Mouse (Mus musculus) cerebellum, postnatal 10 days (tissue): ENCODE measurements around the gene Timmdc1.

Source experiments
- DNase-seq, 2 experiments: peaks; one replicate each; pipeline ENCODE4 v3.0.0; 2021; ENCODE audit warnings: mixed read lengths in 2 of 2

Timmdc1 gene

DNA sequence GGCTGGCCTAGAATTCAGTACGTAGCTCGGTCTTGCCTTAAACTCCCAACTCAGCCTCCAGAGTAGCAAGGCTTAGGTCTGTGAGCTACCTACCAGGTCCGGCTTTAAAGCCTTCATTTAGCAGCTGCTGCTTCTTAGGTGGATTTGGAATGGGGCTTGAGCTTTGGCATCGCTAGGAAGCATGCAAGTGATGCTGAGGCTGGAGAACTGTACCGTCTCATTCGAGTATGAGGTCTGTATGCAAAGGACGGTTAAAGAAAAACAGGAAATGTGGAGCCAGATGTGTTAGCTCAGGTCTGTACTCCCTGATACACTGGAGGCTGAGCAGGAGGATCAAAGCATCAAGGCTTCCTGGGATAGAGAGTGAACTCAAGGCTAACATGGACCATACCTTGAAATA lies 60.3 kb downstream of the Timmdc1 start:
- DNase-seq, result no peak

DNA sequence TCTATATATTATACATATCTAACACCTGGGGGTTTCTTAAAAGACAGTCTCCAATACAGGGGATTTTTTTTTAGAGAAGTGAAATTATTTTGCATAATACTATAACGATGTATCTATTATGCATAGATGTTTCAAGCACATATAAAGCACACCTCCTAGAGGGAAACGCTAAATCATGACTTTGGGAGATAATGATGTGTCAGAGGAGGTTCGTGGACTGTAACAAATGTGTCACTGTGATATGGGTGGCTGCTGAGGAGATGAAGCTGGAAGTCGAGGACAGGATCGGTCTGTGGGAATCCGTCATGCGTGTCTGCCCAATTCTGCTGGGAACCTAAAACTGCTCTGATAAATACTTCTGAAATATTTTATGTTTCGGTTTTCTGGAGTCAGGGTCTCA lies 60.7 kb downstream of the Timmdc1 start:
- no peak for DNase-seq

DNA sequence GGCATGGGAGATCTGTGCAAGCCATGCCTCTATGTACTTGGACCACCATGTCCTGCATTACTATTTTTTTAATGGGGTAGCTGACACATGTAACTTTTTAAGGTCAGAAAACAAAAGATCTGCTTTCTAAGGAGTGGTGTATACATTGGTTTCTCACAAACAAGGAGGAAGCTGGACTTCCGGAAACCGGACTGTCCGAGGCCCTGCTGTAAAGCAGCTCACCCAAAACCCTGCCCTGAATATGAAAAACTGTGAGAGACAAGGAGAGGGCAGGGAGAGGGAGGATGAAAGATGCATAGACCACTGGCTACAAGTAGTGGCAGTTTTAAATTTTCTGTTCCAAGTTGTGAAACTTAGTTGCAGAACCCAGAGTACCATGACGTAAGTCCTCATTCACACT lies 62.5 kb downstream of the Timmdc1 start:
- DNase-seq, result no peak

DNA sequence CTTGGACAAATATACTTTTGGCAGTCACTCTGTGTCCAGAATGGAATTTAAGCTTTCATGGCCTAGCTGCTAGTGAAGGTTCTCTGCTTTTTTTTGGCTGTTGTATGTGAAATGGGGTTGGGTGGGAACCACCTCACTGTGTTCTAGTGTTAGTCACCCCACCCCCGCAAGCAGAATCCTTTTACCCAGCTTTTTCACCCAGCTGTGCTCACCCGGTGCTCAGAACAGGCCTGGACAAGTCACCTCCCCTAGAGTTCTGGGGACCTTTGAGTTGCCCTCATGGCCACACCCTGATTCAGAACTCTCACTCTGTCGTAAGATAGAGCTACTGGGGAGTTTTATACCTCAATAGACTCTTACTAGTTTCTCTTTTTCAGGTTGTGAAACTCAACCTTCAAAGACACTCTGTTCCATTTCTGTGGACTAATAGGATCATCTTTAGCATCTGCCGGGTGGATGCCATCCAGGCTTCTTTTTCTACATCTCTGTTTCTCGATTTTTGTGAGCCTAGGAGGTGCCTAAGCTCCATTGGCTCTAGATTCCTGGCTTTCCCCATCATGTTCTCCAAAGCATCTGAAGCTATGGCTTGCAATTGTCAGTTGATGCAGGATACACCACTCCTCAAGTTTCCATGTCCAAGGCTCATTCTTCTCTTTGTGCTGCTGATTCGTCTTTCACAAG lies 63.7 kb downstream of the Timmdc1 start:
- no peak for DNase-seq

DNA sequence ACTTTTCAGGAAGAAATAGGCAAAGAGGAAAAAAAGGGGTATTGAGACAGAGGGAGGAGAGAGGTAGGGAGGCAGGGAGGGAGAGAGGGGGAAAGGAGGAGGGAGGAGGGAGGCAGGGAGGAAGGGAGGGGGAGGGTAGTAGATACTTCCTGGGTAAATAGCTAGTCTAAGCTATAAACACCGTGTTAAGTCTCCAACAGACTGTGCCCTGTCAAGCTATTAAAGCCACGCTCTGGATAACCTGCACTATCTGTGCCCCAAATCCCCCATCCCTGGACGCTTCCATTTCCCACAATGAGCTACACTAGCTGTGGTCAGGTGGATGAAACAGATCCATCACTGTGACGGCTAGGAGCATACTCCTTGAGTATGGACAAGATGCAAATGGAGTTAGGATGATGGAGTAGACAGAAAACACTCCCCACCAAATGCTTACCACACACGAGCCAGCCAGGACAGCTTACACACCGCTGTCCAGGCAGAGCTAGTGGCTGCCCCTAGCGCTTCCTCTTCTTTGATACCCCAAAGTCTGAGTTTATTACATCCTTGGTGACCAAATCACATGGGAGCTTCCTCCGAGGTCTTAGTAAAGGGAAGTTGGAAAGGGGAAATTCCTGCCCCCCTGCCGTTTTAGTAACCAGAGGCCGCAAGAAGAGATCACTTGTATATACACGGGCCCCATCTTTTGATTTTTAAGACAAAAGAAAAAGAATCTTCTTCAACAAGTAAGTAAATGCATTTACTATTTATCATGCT lies 65.5 kb downstream of the Timmdc1 start:
- DNase-seq, result no peak

DNA sequence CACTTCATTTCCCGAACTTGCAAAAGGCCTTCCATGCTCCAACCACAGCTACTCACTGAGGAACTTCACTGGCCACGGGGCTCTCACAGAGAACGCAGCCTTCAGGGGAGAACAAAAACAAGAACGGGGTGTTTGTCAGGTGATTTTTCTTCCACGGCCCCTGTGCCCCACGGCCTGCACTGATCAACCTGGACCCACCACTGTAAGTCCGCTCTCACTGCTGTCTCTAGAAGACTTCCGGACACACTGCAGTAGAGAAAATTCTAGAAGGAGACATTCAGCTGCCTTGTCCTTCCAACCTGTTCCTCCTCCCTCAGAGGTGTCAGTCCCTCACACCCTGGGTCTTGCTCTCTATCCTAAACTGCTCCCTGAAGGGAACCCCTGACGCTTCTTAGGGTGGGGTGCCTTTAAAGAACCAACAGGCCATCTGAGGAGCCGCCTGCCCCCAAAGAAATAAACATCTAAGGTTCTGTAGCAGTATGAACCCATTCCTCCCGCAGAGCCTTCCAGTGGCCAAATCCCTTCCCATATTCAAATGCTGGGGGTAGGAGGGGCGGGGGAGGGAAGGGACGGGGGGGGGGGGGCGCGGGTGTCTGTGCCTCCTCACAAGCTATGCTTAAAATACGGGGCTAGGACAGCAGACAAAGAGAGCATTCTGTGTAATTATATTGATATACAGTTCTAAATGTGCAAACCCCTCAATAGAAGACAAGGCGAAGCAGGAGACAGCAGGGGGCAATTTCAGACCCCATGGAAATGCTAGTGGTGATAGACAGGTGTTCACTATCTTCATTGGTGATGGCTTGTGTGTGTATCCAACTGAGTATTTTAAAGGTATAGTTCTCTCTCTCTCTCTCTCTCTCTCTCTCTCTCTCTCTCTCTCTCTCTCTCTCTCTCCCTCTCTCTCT lies 66.7 kb downstream of the Timmdc1 start, which contains the start of gene Cd80:
Gene Cd80 (plus strand): TSS at position 51 of the 908 bp plus-strand sequence.
- DNase-seq, result no peak

DNA sequence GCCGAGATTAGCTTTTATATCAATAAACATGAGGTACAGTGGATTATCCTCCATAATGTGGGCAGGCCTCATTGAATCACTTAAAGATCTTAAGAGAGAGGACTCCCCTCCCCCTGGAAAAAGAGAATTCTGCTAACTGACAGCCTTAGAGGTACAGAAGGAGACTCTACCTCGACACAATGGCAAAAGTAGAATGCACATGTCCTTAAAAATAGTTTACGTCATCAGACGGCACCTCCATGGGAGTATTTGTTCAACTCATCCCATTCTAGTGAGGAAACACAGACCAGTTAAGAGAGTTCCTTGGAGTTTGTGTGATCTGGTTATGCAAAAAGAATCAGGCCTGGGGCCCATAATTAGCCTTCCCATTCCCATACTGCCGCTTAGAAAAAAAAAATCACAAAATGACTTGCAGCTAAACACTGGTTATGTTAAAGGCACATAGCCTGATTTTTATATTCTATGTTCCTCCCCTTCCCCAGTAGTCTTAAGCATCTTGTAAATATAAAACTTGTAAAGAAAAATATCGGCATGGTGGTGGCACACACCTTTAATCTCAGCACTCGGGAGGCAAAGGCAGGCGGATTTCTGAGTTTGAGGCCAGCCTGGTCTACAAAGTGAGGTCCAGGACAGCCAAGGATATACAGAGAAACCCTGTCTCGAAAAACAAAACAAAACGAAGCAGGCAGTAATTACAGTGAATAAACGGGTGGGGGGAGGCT lies 67.8 kb downstream of the Timmdc1 start:
- DNase-seq, result no peak

DNA sequence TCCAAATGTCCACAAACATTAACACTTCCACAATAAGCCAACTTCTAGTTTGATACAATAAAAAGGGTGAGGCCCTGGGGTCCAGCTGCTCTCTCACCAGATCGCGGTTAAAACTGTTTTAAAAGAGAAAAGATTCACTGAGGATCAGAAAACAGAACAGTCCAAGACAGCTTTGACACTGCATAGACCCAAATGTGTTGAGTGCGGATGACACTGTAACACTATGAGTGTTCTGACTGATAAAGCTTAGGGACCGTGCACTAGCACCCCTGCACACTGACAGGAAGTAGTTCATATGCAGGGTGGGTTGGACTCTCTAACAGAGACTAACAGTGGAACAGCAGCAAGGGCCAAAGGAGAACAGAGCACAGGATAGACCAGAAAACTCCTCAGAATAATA lies 68.5 kb downstream of the Timmdc1 start:
- no peak for DNase-seq

DNA sequence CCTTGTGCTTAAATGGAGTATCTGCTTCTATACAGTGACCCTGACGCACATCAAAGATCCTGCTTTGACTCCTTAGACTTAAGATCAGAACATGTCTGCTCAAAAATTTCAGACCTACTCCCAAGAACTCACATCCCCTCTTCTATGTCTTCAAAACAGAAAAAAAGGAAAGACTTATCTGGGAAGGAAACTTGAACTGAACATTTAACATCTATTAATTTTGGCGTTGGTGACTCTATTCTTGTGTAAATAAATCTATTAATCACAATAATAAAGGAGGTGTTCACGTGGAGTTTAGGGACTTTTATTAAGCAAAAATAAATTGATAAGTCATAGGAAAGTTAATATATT lies 69.3 kb downstream of the Timmdc1 start:
- DNase-seq, result no peak

DNA sequence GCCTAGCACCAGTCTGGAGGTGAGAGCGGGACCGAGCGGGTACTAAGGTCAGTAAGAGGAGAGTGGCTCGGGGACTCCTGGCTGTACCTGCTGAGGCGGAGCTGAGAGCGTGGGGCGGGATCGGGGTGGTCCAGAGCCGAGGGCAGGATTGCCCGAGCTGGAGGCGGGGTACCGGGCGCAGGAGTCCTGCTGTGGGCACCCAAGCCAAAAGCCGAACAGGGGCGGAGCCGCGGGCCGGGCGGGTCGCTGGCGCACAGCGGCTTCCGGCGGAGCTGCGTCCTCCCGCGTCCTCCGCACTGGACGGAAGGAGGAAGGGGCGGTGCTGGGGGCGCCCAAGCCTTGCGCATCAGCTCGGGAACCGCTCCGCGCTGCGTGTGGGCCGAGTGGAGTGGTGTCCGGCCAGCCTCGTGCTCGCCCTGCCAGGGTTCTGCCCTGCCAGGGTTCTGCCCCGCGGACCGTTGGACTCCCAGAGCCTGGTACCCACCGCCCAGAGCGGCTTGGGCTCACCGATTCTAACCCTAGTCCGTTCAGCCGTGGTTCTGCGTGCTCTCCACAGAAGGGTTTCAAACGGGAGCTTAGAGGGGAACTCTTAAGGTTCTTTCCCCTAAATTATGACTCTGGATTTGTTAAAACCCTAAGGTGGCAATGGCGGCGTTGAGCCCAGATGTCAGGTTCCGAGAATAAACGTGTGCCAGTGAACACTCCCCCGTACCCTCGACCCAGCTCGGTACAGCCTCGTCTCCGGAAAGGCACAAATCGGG lies 69.8 kb downstream of the Timmdc1 start, which contains the start of gene Adprh:
Gene Adprh (minus strand): TSS at position 262 of the 761 bp plus-strand sequence.
- peak; percentile 94 to 97 for DNase-seq

DNA sequence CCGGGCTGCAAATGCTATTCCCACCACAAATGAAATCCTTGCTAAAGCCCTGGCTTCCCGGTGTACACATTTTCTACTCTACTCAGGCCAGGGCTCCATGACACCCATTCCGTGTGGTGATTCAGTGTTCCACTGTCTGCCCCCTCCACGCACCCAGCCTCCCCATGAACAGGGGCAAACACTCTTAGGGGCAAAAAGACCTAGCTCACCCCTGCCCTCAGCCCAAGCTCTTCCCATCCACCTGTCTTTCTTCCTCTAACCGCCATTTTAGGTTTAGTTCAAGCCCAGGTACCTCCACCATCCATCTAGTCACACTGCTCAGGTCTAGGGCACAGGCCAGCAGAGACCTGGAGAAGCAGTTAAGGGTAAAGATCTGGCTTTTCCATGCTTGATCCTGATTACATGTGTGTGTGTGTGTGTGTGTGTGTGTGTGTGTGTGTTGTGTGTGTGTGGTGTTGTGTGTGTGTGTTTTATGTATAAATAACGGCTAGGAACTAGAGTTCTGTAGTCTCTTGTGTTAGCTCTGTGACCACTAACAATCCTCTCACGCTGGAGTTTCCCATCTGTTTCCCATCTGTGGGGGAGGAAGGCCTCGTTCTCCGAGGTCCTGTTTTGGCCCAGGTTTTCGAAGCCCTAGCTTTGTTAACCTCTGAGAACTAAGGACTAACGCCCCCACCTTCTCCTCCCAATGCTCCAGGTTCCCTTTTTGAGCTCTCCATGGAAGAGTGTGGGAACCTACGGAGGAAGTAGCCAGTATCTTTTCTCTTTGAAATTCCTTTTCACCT lies 70.8 kb downstream of the Timmdc1 start:
- peak; percentile 57 to 61 for DNase-seq

DNA sequence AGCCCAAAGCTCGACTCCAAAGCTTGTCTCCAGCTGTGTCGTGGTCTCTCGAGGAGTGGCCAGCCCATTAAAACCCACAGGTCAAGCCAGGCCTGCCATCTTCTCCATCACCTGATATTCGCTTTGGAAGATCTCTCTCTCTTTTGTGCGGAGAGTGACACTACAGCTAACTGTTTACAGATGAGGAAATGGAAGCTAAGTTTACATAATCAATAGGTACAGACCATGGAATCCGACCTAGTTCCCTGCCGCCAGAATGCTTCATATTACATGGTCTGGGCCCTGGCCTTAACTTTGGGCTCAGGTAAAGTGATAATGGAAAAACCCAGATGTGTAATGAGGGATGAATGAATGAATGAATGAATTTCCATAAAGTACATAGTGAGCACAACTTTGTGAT lies 71.8 kb downstream of the Timmdc1 start:
- peak in 1 of 2 experiments; percentile 13 for DNase-seq

DNA sequence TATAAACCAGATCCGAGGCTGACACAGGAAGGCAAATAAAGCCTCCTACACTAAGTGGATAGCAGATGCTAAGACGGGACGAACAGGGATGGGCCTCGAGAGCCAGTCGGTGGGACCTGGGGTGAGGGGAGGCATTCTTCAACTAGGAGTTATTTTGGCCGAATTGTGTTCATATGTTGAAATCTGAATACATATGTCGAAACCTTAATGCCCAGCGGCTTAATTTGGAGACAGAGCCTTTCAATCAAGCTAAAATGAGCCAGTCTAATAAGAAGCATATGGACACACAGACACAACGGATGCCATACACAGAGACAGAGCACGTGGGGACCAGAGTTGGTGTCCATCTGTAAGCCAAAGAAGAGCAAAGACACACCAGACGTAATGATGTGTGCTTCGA lies 74.0 kb downstream of the Timmdc1 start:
- DNase-seq, result no peak
